Mouse (Mus musculus) heart, postnatal 0 days (tissue): Measurements from ENCODE around the gene Gltpd2.

ENCODE experiments used
- CTCF ChIP-seq: IDR thresholded peaks from 2 replicates; pipeline ENCODE4 v1.5.1; 2016; ENCODE audit warnings: antibody characterized with exemption, control low read depth, low read depth
- EP300 ChIP-seq: IDR thresholded peaks from 2 replicates; pipeline ENCODE4 v1.6.1; 2016; ENCODE audit warnings: antibody characterized with exemption, low read depth

- TF ChIP-seq CTCF, result no peak
- TF ChIP-seq EP300, result no peak
Observed at GRCm38 (mm10) chr11:70539423-70539822, 20.4 kb downstream of the Gltpd2 start.
